Mouse (Mus musculus) frontal cortex, adult (tissue): ENCODE measurements around the gene Wdfy3.

Experiments used
- ATAC-seq: cut with Nextera tagmentation; 2 replicates; pipeline ENCODE4 v1.9.2; 2017; ENCODE audit warnings: mild to moderate bottlenecking, moderate library complexity, mixed read lengths; ENCODE audit not compliant: low TSS enrichment

Gene Wdfy3

GRCm38 (mm10) chr5:102055130-102055641 lies 14.5 kb downstream of the Wdfy3 start:
- no peak for ATAC-seq

DNA sequence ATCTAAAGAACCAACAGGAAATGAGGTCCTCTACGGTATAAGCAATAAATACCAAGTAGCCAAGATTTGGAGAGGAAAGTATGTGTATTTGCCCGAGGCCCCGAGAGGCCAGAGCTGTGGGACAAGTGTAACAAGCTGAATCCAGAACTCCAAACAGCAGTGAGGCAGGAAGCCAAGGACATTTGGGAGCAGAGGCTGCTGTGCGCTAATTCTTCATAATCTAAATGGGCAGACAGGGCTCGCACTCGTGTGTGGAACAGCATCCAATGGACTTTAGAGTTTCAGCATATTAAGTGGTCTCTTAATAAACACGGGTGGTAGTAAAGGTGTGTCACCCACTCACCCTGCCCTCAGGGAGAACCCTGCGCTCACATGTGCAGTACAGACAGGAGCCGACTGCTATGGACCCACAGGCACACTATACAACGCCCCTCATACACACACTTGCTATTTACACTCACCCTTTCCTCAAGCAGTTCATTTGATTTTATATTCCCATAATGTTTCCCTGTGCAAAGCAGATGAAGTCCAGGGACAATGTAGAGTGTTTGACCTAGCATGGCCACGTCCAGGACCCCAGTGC lies 15.1 kb downstream of the Wdfy3 start:
- no peak for ATAC-seq

DNA sequence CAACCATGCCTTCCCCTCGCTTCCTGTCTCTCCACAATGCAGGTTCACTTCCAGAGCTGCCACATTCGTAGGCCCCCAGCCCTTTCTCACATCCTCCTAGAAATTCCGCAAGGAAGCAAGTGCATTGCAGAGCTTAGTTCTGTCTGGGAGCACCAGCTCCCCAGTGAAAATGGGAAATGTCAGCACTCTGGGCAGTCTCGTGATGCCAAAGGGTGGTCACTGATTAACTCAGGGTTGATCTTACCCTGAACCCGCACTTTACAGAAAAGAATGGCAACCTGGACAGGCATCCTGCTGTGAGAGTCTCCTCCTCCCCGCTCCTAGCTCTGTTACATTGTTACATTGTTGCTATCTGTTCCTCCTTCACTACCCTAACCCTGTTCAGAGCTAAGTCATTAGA lies 16.8 kb downstream of the Wdfy3 start:
- ATAC-seq = no peak

DNA sequence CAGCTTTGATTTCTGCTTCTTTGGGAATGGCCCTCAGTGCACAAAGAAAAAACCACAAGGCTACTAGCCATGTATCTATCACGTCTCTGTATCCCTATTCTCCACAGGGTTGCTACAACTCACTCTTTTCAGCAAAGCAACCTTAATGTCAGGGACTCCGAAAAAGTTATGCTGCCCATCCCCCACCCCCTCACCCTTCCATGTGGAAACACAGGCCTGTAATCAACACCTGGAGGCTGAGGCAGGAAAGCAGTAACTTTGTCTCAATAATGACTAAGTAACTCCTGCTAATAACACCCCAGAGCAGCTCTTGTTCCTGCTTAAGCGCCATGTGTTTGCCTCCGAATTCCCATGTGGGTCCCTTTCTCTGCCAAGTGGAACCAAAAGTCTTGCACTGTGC lies 17.3 kb downstream of the Wdfy3 start:
- no peak for ATAC-seq

DNA sequence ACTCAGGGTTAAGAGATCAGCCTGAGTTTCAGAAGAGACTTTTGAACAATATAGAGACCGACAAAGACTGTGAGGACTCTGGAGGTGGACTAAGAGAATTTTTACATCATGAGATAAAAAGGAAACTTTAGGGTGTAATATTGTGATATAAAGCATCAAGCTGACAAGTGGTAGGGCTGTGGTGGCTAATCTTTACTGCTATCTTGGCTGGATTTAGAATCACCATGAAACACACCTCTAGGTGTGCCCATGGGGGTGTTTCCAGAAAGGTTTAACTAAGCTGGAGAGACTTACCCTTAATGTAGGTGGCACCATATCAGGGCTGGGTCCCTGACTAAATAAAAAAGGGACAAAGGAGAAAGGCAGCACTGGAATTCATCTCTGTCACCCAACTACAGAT lies 19.0 kb downstream of the Wdfy3 start:
- ATAC-seq = no peak

GRCm38 (mm10) chr5:102048416-102048815 lies 21.3 kb downstream of the Wdfy3 start:
- ATAC-seq = no peak

DNA sequence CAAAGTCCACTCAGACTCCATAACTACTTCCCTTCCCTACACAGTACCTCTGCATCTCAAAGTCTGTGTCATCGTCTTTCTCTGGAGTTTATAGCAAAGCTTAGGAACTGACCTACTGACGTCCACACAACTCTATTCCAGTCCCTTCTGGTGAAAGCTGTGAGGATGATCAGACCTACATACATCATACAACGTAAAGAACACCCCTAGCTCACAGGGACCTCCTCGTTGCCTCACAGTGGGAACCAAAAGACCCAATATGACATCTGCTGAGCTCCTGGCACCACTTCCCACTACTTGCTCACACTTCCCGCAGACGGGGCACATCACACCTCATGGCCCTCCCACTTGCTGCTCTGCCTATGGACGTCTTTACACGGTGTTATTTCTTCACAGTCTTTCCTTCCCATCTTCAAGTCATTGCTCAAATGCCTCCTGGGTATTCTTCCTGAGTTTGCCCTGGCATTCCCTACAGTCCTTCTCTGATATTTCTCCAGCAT lies 23.1 kb downstream of the Wdfy3 start:
- ATAC-seq = peak; percentile 53

- peak; percentile 8; the same call in 1 of the 2 replicates for ATAC-seq
These were observed 23.8 kb downstream of the Wdfy3 start for GRCm38 (mm10) chr5:102045636-102046616.

DNA sequence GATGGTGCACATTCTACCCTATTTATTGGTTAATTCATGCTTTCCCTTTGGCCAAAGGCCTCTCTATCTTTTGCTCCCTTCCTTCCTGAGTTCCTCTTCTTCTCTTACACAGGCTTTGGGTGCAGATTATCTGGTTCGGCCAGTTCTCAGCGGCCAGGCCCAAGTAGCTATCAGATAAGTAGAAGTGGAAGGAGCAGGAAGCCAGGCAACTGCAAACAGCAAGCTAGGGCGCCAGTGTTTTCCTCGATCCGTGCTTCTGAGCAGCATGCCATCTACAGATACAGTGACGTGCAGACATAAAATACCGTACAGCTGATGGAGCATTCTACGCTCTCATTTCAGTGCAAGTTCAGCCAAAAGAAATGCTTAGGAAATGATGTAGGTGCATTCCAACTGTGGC lies 24.5 kb downstream of the Wdfy3 start:
- peak; percentile 58 for ATAC-seq

GRCm38 (mm10) chr5:102033281-102033680 lies 36.4 kb downstream of the Wdfy3 start:
- no peak for ATAC-seq

DNA sequence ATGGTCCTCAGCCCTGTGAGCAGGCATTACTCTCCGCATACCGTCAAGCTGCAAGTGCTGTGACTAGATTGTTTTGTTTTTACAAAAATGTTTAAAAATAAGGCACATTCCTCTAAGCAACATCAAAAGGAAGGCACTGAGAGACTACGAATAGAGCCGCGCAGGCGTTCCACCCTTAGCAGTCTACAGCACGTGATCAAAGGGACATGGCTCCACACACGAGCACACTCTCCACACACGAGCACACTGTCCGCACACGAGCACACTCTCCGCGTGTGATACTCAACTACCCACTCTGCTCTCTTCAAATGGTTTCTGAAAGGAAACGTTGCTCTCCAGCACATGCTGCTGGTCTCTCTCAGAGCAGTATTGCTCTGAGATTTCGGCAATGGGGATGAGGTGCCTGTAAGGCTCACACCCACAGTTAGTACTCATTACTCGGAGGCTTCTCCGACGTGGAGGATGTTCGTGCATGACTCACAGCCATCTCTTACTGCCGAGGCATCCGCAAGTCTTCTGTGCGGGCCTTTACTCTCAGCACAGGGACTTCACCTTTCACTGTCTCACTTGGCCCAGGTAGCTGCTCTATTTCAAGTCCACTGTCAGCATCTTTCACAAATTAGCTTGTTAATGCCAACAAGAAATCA lies 37.0 kb downstream of the Wdfy3 start:
- ATAC-seq = peak; percentile 92

DNA sequence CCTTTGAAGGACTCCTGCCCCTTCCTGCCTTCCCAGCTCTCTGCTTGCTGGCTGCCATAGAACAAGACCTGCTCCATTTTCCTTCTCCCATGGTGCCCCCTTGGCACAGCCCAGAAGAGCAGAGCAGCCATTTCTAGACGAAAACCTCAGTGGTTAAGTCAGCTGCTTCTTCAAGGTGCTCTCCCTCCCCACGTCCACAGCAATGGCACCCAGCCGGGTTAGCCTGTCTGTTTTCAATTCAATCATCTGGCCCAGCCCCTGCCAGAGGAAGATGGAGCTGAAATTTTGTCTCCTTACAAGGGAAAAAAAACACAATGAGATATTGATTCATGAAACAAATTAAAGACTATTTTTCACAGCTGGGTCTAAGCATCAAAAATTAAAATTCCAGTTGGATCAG lies 37.5 kb downstream of the Wdfy3 start:
- ATAC-seq = no peak

GRCm38 (mm10) chr5:102023376-102023775 lies 46.3 kb downstream of the Wdfy3 start:
- ATAC-seq = no peak

- peak; percentile 61; the same call in 1 of the 2 replicates for ATAC-seq
These were observed 47.5 kb downstream of the Wdfy3 start for GRCm38 (mm10) chr5:102022018-102022898.

- ATAC-seq = peak; percentile 29; the same call in 1 of the 2 replicates
These were observed 55.5 kb downstream of the Wdfy3 start for GRCm38 (mm10) chr5:102014235-102014634.

GRCm38 (mm10) chr5:102013781-102014180 lies 55.9 kb downstream of the Wdfy3 start:
- no peak for ATAC-seq

GRCm38 (mm10) chr5:102010961-102011360 lies 58.8 kb downstream of the Wdfy3 start:
- no peak for ATAC-seq

DNA sequence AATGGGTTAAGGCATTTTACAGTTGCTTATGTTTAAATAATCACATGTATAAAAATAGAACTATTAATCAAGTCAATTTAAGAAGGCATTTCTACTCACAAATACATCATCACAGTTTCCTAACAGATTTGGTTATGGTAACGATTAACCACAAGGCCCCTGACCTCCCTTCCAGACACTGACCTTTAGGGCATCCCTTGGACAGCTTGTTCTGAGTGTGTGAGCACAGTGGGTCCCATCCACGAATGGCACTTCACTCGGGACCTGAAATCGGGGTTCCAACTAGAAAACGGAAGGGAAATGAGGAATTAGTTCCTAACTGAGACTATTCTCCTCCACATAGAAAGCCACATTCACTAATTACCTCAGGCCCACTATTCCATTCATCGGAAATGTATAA lies 60.1 kb downstream of the Wdfy3 start:
- no peak for ATAC-seq

- no peak for ATAC-seq
These were observed 61.0 kb downstream of the Wdfy3 start for GRCm38 (mm10) chr5:102008712-102009111.

GRCm38 (mm10) chr5:102006218-102006941 lies 63.3 kb downstream of the Wdfy3 start:
- ATAC-seq = no peak
